Mouse (Mus musculus) forebrain, embryonic 10.5 days (tissue): ENCODE measurements around the gene Ccnd3. TPM values are rescaled to one million over a fixed set of nuclear protein-coding genes. Genes with fewer than 3 reads are reported as not detected.
A peak's percentile ranks its signal among the peaks of the same experiment; 100 is the strongest.

Source experiments
- DNase-seq: peaks from one replicate; pipeline ENCODE4 v3.0.0-alpha.2; 2017; ENCODE audit warnings: low spot score; ENCODE audit errors: extremely low spot score
- H3K27ac ChIP-seq: fragments of 300-500 bp; sonication (generic); 2 replicates; pipeline ENCODE4 v1.5.1; 2016; ENCODE audit warnings: mild to moderate bottlenecking
- H3K27me3 ChIP-seq: fragments of 300-500 bp; sonication (generic); 2 replicates; pipeline ENCODE4 v1.6.1; 2016; ENCODE audit warnings: mild to moderate bottlenecking; ENCODE audit not compliant: poor library complexity, severe bottlenecking
- H3K36me3 ChIP-seq: fragments of 300-500 bp; sonication (generic); replicated peaks from 2 replicates; pipeline ENCODE4 v1.6.1; 2016; ENCODE audit warnings: mild to moderate bottlenecking, moderate library complexity
- H3K4me1 ChIP-seq: fragments of 300-500 bp; sonication (generic); 2 replicates; pipeline ENCODE4 v1.6.1; 2016
- H3K4me3 ChIP-seq: fragments of 300-500 bp; sonication (generic); 2 replicates; pipeline ENCODE4 v1.5.1; 2016; ENCODE audit warnings: mild to moderate bottlenecking, moderate library complexity
- H3K9me3 ChIP-seq: fragments of 300-500 bp; sonication (generic); 2 replicates; pipeline ENCODE4 v1.6.1; 2016; ENCODE audit warnings: mild to moderate bottlenecking, moderate library complexity
- WGBS: fragments of 180-500 bp; shearing (Covaris S2); methylation state at CpG from one replicate; pipeline ENCODE4 v1.1.7; 2016; 5-methylcytosine and 5-hydroxymethylcytosine counted together
- polyA plus RNA-seq: library from polyadenylated mRNA; unstranded; fragments of >200 nt; fragmentation: Nextera tagmentation; extraction: Ambion mirVana; gene quantifications from 2 replicates; pipeline ENCODE4 v1.2.1, GENCODE M21; 2016

Ccnd3 gene
- 296 and 313 TPM in 2 replicates for polyA plus RNA-seq

DNA sequence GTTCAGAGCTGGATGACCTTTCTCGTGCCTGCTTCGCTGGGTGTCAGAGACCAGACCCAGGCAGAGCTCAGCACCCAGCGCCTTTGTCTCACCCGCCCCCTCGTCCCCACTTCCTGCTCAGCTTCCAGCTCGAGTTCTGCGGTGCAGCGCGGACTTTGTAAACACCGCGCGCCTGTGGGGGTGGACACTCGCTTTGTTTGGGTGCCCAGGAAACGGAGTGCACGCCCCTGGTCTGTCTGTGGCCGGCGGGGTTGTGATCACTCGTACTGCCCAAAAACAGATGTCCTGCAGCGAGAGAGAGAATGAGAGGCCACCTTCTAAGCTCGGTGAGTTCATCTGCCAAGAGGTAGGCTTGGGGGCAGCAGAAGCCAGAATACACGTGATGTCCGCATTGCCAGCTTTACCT lies at the start of gene Ccnd3:
Ccnd3 (plus strand) TSS at position 111 of the 406 bp plus-strand sequence.
- peak within 1 kb of the TSS; percentile 84 for H3K27ac ChIP-seq
- H3K9me3 ChIP-seq = no peaks in the 10 kb centered on the region
- H3K4me3 ChIP-seq = peak within 1 kb of the TSS; percentile 53
- peaks cover 9% of the 10 kb centered on the region for H3K36me3 ChIP-seq
- H3K27me3 ChIP-seq = peaks cover 5% of the 10 kb centered on the region; the same call in 1 of the 2 replicates
- peaks cover 51% of the 10 kb centered on the region for H3K4me1 ChIP-seq
- 3% methylated on average over 22 of the region's 22 CpGs for WGBS
- no peak for DNase-seq

- H3K4me1 ChIP-seq = peaks cover 12% of the 10 kb centered on the region
- no peaks in the 10 kb centered on the region for H3K36me3 ChIP-seq
- no peaks in the 10 kb centered on the region for H3K9me3 ChIP-seq
- no peak for DNase-seq
- H3K27ac ChIP-seq = no peak overlapping the region
- no peak overlapping the region for H3K4me3 ChIP-seq
- WGBS = 86% methylated on average over 13 of the region's 13 CpGs
- peaks cover 37% of the 10 kb centered on the region for H3K27me3 ChIP-seq
Observed at GRCm38 (mm10) chr17:47458310-47458709, 46.5 kb upstream of the Ccnd3 start.

DNA sequence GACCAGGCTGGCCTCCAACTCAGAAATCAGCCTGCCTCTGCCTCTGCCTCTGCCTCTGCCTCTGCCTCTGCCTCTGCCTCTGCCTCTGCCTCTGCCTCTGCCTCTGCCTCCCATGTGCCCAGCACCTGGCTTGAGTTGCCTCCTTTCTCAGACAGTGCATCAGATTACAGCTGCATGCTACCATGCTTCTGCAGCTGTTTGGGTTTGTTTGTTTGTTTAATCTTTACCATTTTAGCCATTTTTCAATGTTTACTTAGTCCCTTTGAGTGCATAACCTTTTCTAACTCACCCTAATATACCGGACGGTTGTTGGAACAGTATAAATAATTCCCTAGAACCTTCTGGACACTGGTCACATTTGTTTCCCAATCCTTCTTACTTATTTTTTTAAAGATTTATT lies 45.9 kb upstream of the Ccnd3 start:
- H3K36me3 ChIP-seq = no peaks in the 10 kb centered on the region
- no peaks in the 10 kb centered on the region for H3K9me3 ChIP-seq
- 88% methylated on average over 2 of the region's 2 CpGs for WGBS
- no peak for DNase-seq
- H3K4me3 ChIP-seq = no peak overlapping the region
- peaks cover 43% of the 10 kb centered on the region for H3K27me3 ChIP-seq
- H3K27ac ChIP-seq = no peak overlapping the region
- peaks cover 17% of the 10 kb centered on the region for H3K4me1 ChIP-seq

DNA sequence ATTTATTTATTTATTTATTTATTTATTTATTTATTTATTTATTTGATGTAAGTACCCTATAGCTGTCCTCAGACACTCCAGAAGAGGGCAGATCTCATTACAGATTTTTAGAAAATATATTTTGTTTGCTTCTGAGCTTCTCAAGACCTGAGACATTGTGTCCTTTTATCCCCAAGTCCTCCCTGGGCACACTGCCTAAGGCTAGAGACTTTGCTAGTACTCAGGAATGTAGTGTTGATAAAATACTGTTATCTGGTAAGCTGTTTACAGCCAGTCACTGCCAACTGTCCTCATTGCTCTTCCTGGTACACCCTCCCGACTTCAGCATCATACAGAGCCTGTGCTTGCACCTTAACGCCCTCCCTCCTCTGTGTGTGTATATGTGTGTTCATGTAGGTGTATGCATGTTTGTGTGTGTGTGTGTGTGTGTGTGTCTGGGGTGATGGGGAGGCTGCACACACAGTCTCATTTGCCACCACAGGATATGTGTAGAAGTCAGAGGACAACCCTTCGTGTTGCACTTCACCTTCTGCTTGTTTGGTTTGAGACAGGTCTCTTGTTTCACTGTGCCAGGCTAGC lies 45.4 kb upstream of the Ccnd3 start:
- H3K9me3 ChIP-seq = no peaks in the 10 kb centered on the region
- H3K4me1 ChIP-seq = peaks cover 22% of the 10 kb centered on the region
- WGBS = 81% methylated on average over 3 of the region's 3 CpGs
- DNase-seq = no peak
- no peaks in the 10 kb centered on the region for H3K36me3 ChIP-seq
- no peak overlapping the region for H3K4me3 ChIP-seq
- peaks cover 48% of the 10 kb centered on the region for H3K27me3 ChIP-seq
- H3K27ac ChIP-seq = no peak overlapping the region

- Histone ChIP-seq H3K9me3 (no peaks in the 10 kb centered on the region), H3K27ac (no peak overlapping the region), H3K36me3 (no peaks in the 10 kb centered on the region), H3K4me3 (no peak overlapping the region), H3K27me3 (peaks cover 70% of the 10 kb centered on the region), H3K4me1 (peaks cover 41% of the 10 kb centered on the region)
- no peak for DNase-seq
- WGBS = 81% methylated on average over 3 of the region's 3 CpGs
Observed at GRCm38 (mm10) chr17:47461688-47462087, 43.2 kb upstream of the Ccnd3 start.

DNA sequence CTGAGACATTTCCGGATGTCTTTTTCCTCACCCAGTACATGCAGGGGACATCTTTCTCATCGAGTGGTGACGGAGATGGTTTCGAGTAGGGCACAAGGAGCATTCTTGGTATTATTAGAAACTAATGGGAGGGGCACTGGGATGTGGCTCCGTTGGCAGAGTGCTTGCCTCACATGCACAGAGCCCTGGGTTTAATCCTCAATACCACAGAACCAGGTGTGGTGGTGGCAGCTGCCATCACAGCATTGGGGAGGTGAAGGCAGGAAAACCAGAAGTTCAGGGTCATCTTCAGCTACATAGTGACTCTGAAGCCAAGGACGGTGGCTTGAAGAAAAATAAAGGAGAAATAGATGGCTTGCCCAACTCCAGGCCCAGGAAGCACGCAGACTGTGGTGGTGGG lies 42.6 kb upstream of the Ccnd3 start:
- Histone ChIP-seq H3K4me3 (no peak overlapping the region), H3K36me3 (no peaks in the 10 kb centered on the region), H3K27me3 (peaks cover 76% of the 10 kb centered on the region), H3K4me1 (peaks cover 42% of the 10 kb centered on the region), H3K9me3 (no peaks in the 10 kb centered on the region), H3K27ac (no peak overlapping the region)
- DNase-seq = no peak
- WGBS = 88% methylated on average over 7 of the region's 7 CpGs

DNA sequence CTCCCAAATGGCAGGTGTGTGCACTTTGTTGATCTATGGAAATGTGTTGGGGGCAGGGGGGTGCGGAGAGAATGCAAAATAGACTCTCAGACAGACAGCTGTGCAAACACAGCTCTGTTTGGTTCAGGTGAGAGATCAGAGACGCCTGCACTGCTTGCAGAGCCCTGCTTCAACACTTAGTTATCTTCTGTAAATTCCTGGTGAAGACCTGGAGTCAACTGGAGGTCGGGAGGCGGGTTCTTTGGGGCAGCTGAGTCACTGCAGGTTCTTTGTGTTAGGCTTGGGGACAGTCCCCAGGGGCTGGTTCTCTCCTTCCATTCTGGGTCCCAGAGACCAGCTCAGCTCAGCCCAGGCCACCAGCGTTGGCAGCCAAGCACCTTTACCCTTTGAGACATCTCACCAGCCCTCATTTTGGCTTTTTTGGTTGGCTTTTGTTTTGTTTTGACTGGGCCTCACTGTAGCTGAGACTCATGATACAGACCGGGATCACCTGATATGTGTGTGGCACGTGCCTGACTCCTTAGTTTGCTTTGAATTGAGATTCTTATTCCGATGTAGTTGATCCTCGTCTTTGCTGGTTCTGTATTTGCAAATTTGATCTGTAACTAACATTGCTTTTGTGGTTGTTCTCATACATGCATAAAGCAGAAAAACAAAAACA lies 42.0 kb upstream of the Ccnd3 start:
- DNase-seq = no peak
- Histone ChIP-seq H3K27ac (no peak overlapping the region), H3K9me3 (no peaks in the 10 kb centered on the region), H3K36me3 (no peaks in the 10 kb centered on the region), H3K4me3 (no peak overlapping the region), H3K4me1 (peaks cover 44% of the 10 kb centered on the region), H3K27me3 (peaks cover 82% of the 10 kb centered on the region)
- WGBS = 55% methylated on average over 9 of the region's 9 CpGs

DNA sequence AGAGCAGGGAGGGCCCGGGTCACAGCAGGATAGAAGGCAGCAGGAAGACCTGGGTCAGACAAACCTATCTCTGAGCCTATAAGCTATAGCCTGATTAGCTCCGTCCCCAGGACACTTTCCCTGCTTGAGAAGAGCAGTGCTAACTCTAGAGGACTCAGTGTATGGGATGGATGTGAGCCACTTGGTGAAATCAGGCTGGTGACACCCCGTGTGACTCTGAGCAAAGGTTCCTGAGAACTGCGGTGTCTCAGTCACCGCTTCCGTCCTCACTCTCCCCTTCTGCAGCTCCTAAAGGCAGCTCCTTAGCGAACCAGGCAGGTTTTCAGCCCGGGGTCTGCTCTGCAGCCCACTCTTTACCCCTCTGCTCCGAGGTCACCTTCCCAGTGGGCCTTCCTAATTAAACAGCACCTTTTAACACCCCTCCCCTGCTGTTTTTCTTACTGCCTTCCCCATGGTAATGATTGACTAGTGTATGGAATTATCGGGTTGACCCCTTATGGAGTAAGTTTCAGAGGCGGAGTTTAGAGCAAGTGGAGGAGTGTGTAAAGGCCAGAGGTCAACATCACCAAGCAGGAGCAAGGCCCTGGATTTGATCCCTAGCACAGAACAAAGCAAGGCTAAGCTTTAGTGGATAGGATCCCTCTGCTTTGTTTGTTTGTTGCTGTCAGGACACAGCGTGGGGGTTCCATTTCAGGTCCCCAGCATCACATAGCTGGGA lies 40.4 kb upstream of the Ccnd3 start:
- DNase-seq = no peak
- no peaks in the 10 kb centered on the region for H3K36me3 ChIP-seq
- H3K9me3 ChIP-seq = no peaks in the 10 kb centered on the region
- peaks cover 53% of the 10 kb centered on the region for H3K4me1 ChIP-seq
- 48% methylated on average over 12 of the region's 12 CpGs for WGBS
- H3K4me3 ChIP-seq = no peak overlapping the region
- no peak overlapping the region for H3K27ac ChIP-seq
- peaks cover 97% of the 10 kb centered on the region for H3K27me3 ChIP-seq

GRCm38 (mm10) chr17:47465016-47465415 lies 39.8 kb upstream of the Ccnd3 start:
- H3K27ac ChIP-seq = no peak overlapping the region
- peaks cover 97% of the 10 kb centered on the region for H3K27me3 ChIP-seq
- H3K36me3 ChIP-seq = no peaks in the 10 kb centered on the region
- peaks cover 53% of the 10 kb centered on the region for H3K4me1 ChIP-seq
- 83% methylated on average over 11 of the region's 11 CpGs for WGBS
- no peak overlapping the region for H3K4me3 ChIP-seq
- H3K9me3 ChIP-seq = no peaks in the 10 kb centered on the region
- DNase-seq = no peak

GRCm38 (mm10) chr17:47466284-47466683 lies 38.6 kb upstream of the Ccnd3 start:
- Histone ChIP-seq H3K9me3 (no peaks in the 10 kb centered on the region), H3K36me3 (no peaks in the 10 kb centered on the region), H3K27me3 (peaks cover 97% of the 10 kb centered on the region), H3K27ac (no peak overlapping the region), H3K4me1 (peaks cover 53% of the 10 kb centered on the region), H3K4me3 (no peak overlapping the region)
- no peak for DNase-seq
- WGBS = 39% methylated on average over 9 of the region's 9 CpGs

GRCm38 (mm10) chr17:47467659-47468058 lies 37.2 kb upstream of the Ccnd3 start:
- WGBS = 61% methylated on average over 11 of the region's 11 CpGs
- no peak for DNase-seq
- Histone ChIP-seq H3K4me1 (peaks cover 48% of the 10 kb centered on the region), H3K27ac (no peak overlapping the region), H3K9me3 (no peaks in the 10 kb centered on the region), H3K4me3 (peak overlapping the region; percentile 43; the same call in 1 of the 2 replicates), H3K27me3 (peaks cover 93% of the 10 kb centered on the region), H3K36me3 (no peaks in the 10 kb centered on the region)

- WGBS = 16% methylated on average over 14 of the region's 14 CpGs
- Histone ChIP-seq H3K9me3 (no peaks in the 10 kb centered on the region), H3K4me1 (peaks cover 46% of the 10 kb centered on the region), H3K36me3 (no peaks in the 10 kb centered on the region), H3K27ac (0 out of 2 replicates have a peak overlapping the region, but pooled peaks have one; percentile 32), H3K4me3 (peak overlapping the region; percentile 43), H3K27me3 (peaks cover 93% of the 10 kb centered on the region)
- no peak for DNase-seq
Observed at GRCm38 (mm10) chr17:47468063-47468462, 36.8 kb upstream of the Ccnd3 start.

GRCm38 (mm10) chr17:47468466-47468865 lies 36.4 kb upstream of the Ccnd3 start:
- Histone ChIP-seq H3K27me3 (peaks cover 96% of the 10 kb centered on the region), H3K9me3 (no peaks in the 10 kb centered on the region), H3K4me3 (peak overlapping the region; percentile 43), H3K4me1 (peaks cover 46% of the 10 kb centered on the region), H3K27ac (0 out of 2 replicates have a peak overlapping the region, but pooled peaks have one; percentile 32), H3K36me3 (no peaks in the 10 kb centered on the region)
- DNase-seq = no peak
- WGBS = 6% methylated on average over 34 of the region's 34 CpGs
